Mouse (Mus musculus): ENCODE measurements around the gene Ddx24. TPM values are rescaled to one million over a fixed set of nuclear protein-coding genes. Genes with fewer than 3 reads are reported as not detected.

Ddx24 gene
- polyA plus RNA-seq, 1 experiment = 35.6 TPM

GRCm38 (mm10) chr12:103433986-103434731 lies 8.5 kb upstream of the Ddx24 start, which contains the start of gene Ifi27:
Gene Ifi27 (plus strand): TSS chr12:103434211.
- 23% methylated on average over 8 of the region's 8 CpGs for WGBS
- TF ChIP-seq POLR2A (IDR thresholded peaks at IDR 0.05; ENCODE audit: borderline replicate concordance, extremely low read depth, low read depth, low read length) = peak; percentile 76; the same call in 1 of the 2 replicates
- TF ChIP-seq CTCF (IDR thresholded peaks at IDR 0.05; ENCODE audit: insufficient read depth, low read length) = no peak
- DNase-seq = peak; percentile 65
- peaks cover 12% of the 10 kb centered on the region for H3K4me1 ChIP-seq (ENCODE audit: control insufficient read depth, insufficient read depth, low read length)
- H3K4me3 ChIP-seq (replicated peaks; ENCODE audit: extremely low read depth, low read depth, low read length) = peak within 1 kb of the TSS; percentile 75

- WGBS = 70% methylated on average over 2 of the region's 2 CpGs
- H3K4me1 ChIP-seq (ENCODE audit: control insufficient read depth, insufficient read depth, low read length) = peaks cover 12% of the 10 kb centered on the region
- no peak for DNase-seq
- no peak for TF ChIP-seq POLR2A (IDR thresholded peaks at IDR 0.05; ENCODE audit: borderline replicate concordance, extremely low read depth, low read depth, low read length)
- no peak for TF ChIP-seq CTCF (IDR thresholded peaks at IDR 0.05; ENCODE audit: insufficient read depth, low read length)
- H3K4me3 ChIP-seq (replicated peaks; ENCODE audit: extremely low read depth, low read depth, low read length) = no peak overlapping the region
These were observed 7.8 kb upstream of the Ddx24 start for GRCm38 (mm10) chr12:103433430-103433829.

- no peak for DNase-seq
- 92% methylated on average over 7 of the region's 7 CpGs for WGBS
- Histone ChIP-seq H3K4me3 (replicated peaks; ENCODE audit: extremely low read depth, low read depth, low read length) (no peak overlapping the region), H3K4me1 (ENCODE audit: control insufficient read depth, insufficient read depth, low read length) (peaks cover 16% of the 10 kb centered on the region)
- no peak for TF ChIP-seq CTCF (IDR thresholded peaks at IDR 0.05; ENCODE audit: insufficient read depth, low read length)
- no peak for TF ChIP-seq POLR2A (IDR thresholded peaks at IDR 0.05; ENCODE audit: borderline replicate concordance, extremely low read depth, low read depth, low read length)
These were observed 1.1 kb upstream of the Ddx24 start for GRCm38 (mm10) chr12:103426710-103427109.

- WGBS = 7% methylated on average over 33 of the region's 33 CpGs
- TF ChIP-seq CTCF (IDR thresholded peaks at IDR 0.05; ENCODE audit: insufficient read depth, low read length) (no peak), POLR2A (IDR thresholded peaks at IDR 0.05; ENCODE audit: borderline replicate concordance, extremely low read depth, low read depth, low read length) (no peak)
- Histone ChIP-seq H3K4me1 (ENCODE audit: control insufficient read depth, insufficient read depth, low read length) (peaks cover 16% of the 10 kb centered on the region), H3K4me3 (replicated peaks; ENCODE audit: extremely low read depth, low read depth, low read length) (peak overlapping the region; percentile 94)
- DNase-seq = no peak
These were observed 458 bp downstream of the Ddx24 start for GRCm38 (mm10) chr12:103425016-103425728.

- Histone ChIP-seq H3K4me3 (replicated peaks; ENCODE audit: extremely low read depth, low read depth, low read length) (no peak overlapping the region), H3K4me1 (ENCODE audit: control insufficient read depth, insufficient read depth, low read length) (no peaks in the 10 kb centered on the region)
- WGBS = 92% methylated on average over 10 of the region's 10 CpGs
- no peak for DNase-seq
- TF ChIP-seq CTCF (IDR thresholded peaks at IDR 0.05; ENCODE audit: insufficient read depth, low read length) = no peak
- no peak for TF ChIP-seq POLR2A (IDR thresholded peaks at IDR 0.05; ENCODE audit: borderline replicate concordance, extremely low read depth, low read depth, low read length)
These were observed 17.5 kb downstream of the Ddx24 start for GRCm38 (mm10) chr12:103408144-103408543.

- no peak for DNase-seq
- 81% methylated on average over 4 of the region's 4 CpGs for WGBS
- Histone ChIP-seq H3K4me1 (ENCODE audit: control insufficient read depth, insufficient read depth, low read length) (no peaks in the 10 kb centered on the region), H3K4me3 (replicated peaks; ENCODE audit: extremely low read depth, low read depth, low read length) (no peak within 1 kb of the TSS)
- TF ChIP-seq POLR2A (IDR thresholded peaks at IDR 0.05; ENCODE audit: borderline replicate concordance, extremely low read depth, low read depth, low read length) = no peak
- TF ChIP-seq CTCF (IDR thresholded peaks at IDR 0.05; ENCODE audit: insufficient read depth, low read length) = no peak
These were observed 17.9 kb downstream of the Ddx24 start, which contains the start of gene 9330161L09Rik for GRCm38 (mm10) chr12:103407720-103408119. Gene 9330161L09Rik (minus strand): TSS chr12:103407820.

GRCm38 (mm10) chr12:103404131-103404530 lies 21.5 kb downstream of the Ddx24 start:
- 86% methylated on average over 18 of the region's 18 CpGs for WGBS
- no peak for DNase-seq
- TF ChIP-seq CTCF (IDR thresholded peaks at IDR 0.05; ENCODE audit: insufficient read depth, low read length) (no peak), POLR2A (IDR thresholded peaks at IDR 0.05; ENCODE audit: borderline replicate concordance, extremely low read depth, low read depth, low read length) (no peak)
- Histone ChIP-seq H3K4me1 (ENCODE audit: control insufficient read depth, insufficient read depth, low read length) (no peaks in the 10 kb centered on the region), H3K4me3 (replicated peaks; ENCODE audit: extremely low read depth, low read depth, low read length) (no peak overlapping the region)

- no peak for DNase-seq
- 65% methylated on average over 7 of the region's 7 CpGs for WGBS
- TF ChIP-seq CTCF (IDR thresholded peaks at IDR 0.05; ENCODE audit: insufficient read depth, low read length) (no peak), POLR2A (IDR thresholded peaks at IDR 0.05; ENCODE audit: borderline replicate concordance, extremely low read depth, low read depth, low read length) (no peak)
- no peak overlapping the region for H3K4me3 ChIP-seq (replicated peaks; ENCODE audit: extremely low read depth, low read depth, low read length)
- no peaks in the 10 kb centered on the region for H3K4me1 ChIP-seq (ENCODE audit: control insufficient read depth, insufficient read depth, low read length)
These were observed 28.9 kb downstream of the Ddx24 start for GRCm38 (mm10) chr12:103396751-103397150.

GRCm38 (mm10) chr12:103395486-103396275 lies 29.9 kb downstream of the Ddx24 start:
- 58% methylated on average over 12 of the region's 12 CpGs for WGBS
- H3K4me1 ChIP-seq (ENCODE audit: control insufficient read depth, insufficient read depth, low read length) = no peaks in the 10 kb centered on the region
- H3K4me3 ChIP-seq (replicated peaks; ENCODE audit: extremely low read depth, low read depth, low read length) = no peak overlapping the region
- TF ChIP-seq CTCF (IDR thresholded peaks at IDR 0.05; ENCODE audit: insufficient read depth, low read length) = no peak
- no peak for TF ChIP-seq POLR2A (IDR thresholded peaks at IDR 0.05; ENCODE audit: borderline replicate concordance, extremely low read depth, low read depth, low read length)
- DNase-seq = no peak
